Mouse (Mus musculus) left cerebral cortex, postnatal 36 days (tissue): Measurements from ENCODE around the gene Sec14l3. TPM values are rescaled to one million over a fixed set of nuclear protein-coding genes. Genes with fewer than 3 reads are reported as not detected.

Experiments used
- DNase-seq, 2 experiments: peaks; one replicate each; pipeline ENCODE4 v3.0.0; 2021 to 2022; ENCODE audit warnings: low spot score in 2 of 2, mixed read lengths in 1 of 2
- intact Hi-C: fragments of 180-260 bp; cut with DNase I; formaldehyde crosslinking; loops from one replicate; pipeline ENCODE4 v1.15.1; 2025
- total RNA-seq, 2 experiments: library from RNA; stranded (reverse); gene quantifications; 2 replicates each; pipeline ENCODE4 v1.2.3; 2021

Gene Sec14l3
- total RNA-seq, 2 experiments from 2014 or later, result 0.52 to 1.5 TPM

DNA sequence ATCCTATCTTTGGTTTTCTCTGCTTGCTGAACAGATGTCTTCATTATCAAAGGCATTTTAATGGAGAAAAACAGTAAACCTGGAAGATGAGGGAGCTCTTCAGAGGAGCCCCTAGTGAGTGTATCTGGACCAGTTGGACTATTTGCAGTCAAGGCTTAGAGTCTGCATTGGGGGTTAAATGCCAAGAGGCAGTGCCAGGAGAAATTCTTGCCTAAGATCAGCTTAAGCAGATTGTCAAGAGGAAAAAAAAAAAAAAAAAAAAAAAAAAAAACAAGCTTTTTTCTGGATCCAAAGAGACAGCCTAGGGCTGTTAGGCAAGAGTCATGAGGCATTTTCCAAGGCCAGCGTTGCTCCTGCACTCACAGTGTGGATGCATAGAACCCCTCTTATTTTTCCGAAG, 16.9 kb upstream of the Sec14l3 start:
- intact Hi-C loops, result no loop called here
- DNase-seq, result no peak

DNA sequence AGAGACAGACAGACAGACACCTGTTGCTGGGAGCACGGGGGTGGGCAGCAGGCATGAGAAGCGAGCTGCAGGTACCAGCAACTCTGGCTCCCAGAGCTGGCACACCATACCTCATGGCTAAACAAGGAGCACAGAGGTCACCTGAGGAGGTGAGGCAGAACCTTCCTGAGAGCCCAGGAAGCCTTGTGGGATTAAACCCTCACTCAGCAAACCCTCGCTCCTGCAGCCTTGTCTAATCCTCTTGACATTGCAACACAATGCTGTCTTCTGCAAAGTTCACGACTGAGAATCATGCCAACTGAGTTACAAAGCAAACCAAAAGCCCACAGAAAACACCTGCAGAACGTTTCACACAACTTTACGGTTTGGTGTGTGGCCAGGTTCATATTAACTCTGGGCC, 16.2 kb upstream of the Sec14l3 start:
- intact Hi-C loops, result no loop called here
- DNase-seq, result no peak

DNA sequence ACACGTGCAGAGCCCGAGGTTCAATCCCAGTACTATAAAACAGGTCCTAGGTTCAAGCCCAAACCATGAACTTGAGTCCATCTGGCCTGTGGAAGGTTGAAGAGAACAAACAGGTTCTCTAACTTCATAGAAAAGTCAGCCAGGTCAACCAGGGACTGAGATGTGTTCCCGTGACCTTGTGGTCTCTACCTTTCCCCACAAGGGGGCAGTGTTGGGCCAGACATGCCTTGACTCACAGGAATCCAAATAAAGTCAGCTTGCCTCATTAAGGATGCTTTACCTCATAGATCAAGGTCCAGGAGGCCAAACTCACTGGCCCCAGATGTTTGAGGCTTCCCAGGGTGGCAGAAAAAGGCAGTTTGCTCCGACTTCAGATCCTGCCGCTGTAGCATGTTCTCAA, 11.1 kb upstream of the Sec14l3 start:
- intact Hi-C loops, result loop anchor here (1.0 to 5.0 kb wide), 2 partner anchors 30 to 69 kb away; partner anchors contain the start of gene Sec14l2
- peak; percentile 42 to 66 for DNase-seq

DNA sequence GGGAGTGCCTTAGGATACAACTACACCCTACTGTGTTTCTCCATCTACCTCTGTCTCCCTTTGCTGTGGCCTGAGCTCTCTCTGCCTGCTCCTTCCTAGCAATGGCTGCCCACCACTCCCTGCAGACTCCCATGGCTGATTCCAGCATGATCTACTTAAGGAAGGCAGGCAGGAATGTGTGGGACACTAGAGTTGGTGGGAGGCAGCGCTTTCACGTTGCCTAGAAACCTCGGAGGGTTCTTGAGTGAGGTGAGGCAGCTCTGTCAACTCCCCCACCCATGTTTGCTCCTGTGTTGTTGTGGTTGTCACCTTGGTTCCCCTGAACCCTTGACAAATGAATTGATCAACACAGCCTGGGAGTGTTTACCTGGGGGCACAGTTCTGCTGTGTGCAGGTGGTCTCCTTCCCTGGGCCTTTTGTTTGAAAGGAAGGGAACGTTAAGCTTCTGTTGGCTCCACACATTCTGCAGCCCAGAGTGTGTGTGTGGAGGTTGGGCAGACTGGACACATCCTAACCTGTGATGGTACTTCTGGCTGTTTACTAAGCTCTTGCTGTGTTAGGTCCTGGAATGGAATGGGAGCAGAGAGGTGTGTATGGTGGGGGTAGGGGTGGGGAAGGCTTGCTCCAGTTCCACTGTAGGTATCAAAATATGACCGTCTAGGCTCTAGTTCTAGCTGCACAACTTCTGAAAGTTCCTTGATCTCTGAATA, 3.6 kb upstream of the Sec14l3 start:
- intact Hi-C loops, result no loop called here
- peak in 1 of 2 experiments; percentile 11 for DNase-seq

DNA sequence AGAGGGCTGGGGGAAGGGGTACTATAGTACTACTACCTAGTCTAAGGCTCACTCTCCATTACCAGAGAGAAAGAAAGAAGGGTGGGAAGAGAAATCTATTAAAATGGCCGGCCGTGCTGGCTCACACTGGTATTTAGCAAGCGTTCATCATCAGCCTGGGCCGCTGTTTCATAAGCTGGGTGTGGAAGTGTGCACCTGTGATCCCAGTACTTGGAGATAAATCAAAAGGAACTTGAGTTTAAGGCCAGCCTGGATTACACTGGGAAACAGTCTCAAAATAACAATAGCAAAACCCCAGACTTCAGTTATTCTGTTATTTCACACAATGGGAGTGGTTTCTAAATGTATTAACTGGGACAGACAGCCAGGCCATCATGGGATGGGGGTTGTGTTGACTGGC, 2.1 kb upstream of the Sec14l3 start:
- no peak for DNase-seq
- intact Hi-C loops, result no loop called here

DNA sequence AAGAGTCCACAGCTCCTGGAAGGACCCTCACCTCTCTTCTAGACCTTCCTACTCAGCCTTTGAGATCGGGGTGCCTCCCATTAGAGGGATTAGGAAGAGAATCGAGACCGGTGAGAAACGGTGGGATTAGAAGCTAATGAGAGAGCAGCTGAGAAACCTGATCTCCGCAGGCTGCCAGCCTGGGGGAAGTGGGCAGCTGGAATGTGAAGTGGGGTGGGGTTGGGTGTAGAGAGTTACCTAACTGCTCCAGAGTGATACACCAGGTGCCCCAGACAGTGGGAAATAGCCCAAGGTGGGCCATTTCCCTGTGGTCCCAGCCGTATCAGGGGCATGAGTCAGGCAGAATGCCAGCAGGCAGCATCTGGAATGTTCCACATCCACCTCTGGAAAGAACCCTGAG, 1.7 kb upstream of the Sec14l3 start:
- DNase-seq, result no peak
- intact Hi-C loops, result no loop called here

DNA sequence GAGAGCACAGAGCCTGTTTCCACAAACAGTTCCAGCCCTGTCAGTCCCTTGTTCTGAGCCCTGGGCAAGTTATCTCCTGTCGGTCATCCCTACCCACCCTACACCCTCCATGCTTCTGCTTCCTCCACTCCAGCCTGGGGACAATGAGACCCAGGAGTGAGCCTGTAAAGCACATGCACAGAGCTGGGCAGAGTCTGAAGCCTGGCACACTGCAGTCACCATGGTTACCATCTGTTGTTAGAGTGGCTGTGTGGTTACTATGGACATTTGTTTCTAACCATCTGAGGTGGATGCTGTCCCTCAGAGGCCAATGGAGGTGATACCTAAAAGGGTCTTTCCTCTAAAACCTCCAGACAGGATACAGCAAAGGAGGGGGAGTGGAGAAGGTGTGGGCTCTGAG, 5.0 kb downstream of the Sec14l3 start:
- intact Hi-C loops, result no loop called here
- no peak for DNase-seq

DNA sequence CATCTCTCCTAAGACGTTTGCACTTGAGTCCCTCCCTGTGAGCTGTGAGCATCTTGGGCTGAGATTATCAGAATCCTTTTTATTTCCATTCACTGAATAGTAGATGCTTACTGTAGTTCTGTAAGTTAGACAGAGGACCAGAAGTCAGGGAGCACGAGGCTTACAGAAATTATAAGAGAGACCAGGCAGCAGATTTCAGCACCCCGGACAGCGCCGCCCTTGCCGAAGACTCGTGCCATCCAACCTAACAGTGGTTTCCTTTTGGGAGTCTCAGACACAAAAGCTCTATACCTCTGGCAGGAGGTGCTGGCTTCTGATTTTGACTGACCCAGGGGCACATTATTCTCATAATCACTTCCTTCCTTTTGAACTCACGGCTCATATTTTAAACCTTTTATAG, 12.0 kb downstream of the Sec14l3 start:
- DNase-seq, result no peak
- intact Hi-C loops, result no loop called here

DNA sequence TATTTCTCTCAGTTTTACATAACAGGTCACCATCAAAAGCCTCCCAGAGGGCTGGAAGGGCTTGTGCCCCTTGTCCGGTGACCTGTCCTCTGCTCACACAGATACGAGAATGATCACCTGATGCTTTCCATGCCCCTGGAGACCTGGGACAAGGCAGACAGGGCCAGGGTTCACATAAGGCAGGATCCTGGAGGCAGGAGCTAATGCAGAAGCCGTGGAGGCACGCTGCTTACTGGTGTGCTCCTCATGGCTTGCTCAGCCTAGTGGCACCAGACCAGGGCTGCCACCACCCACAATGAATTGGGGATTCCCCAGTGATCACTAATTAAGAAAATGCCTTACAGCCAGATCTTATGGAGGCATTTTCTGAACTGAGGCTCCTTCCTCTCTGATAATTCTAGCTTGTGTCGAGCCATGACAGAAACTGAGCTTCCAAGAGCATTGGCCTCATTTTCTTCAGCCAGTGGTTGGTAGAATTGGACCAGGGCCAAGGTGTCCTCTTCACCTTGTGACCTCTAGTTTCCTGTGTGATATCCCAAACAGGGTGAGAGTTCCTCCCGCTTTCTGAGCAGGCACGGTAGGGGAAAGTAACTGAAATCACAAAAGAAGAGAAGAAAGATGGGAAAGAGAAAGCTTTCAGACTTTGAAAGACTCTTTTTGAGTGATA, 13.8 kb downstream of the Sec14l3 start:
- DNase-seq, result no peak
- intact Hi-C loops, result no loop called here

DNA sequence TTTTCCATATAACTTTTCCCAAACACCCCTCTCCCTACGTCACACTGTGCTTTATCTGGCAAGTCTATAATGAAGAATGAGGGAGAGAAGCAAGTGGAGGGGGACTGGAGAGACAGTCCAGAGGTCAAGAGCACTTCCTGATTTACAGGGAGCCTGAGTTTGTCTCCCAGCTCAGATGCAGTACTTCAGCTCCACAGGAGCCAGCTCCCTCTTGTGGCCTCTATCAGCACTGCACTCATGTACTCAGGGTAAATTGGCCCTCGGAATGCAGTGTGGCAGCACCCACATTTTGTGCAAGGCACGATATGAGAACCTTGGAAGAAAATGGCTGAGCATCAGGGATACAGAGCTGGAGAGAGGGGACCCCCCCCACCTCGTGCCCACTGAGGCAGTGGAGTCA, 15.6 kb downstream of the Sec14l3 start:
- intact Hi-C loops, result no loop called here
- DNase-seq, result peak in 1 of 2 experiments; percentile 54

DNA sequence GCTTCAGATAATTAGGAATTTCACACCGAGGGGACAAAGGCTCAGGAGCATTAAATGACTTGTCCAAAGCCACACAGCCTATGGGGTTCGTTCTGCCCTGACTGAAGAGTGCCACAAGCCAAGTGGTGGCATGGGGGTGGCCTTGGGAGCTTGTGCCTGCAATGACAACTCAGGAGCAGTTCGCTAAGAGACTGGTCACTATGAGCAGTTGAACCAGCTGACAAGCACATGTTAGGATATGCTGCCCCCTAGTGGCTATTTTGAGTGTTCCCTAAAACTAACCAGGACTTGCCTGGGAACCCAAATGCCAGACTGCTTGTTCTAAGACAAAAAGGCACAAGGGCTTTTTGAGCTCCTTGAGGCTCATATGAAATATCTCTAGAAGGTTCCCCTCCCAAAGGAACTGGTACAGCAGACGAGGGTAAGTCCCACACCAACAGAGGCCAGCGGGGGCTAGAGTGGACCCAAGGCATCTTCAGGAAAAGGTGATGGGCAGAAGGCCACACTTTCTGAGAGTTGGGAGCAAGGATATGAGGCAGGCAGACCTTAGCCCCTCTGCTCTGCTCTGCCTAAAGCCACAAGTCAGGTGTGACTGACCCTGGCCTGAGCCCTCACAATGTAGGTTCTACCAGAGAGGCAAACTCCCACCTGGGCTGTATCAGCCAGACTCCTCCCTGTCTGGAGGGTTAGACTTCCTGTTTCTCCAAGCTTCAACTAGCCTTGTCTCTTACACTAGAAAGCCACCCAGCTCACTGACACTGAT, 18.9 kb downstream of the Sec14l3 start:
- intact Hi-C loops, result loop anchor here (1.0 to 2.0 kb wide), 2 partner anchors 30 to 83 kb away; no protein-coding TSS in a partner anchor
- peak in 1 of 2 experiments; percentile 56 for DNase-seq

DNA sequence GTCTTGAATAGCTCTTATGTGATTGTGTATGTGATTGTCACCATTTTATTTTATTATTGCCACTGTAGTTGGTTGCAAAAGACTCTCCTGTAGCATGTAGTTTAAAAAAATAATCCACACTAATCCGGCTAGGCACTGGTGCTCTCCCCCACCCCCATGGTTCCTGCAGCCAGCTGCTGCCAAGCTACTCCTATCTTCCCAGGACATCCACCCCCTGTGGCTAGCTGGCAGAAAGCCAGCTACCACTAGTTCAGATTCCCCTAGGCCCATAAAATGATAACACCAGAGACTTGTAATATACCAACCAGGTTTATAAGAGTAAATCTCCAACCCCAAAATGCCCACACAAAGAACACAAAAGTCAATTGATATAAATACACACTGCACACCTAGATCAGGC, 21.6 kb downstream of the Sec14l3 start:
- no peak for DNase-seq
- intact Hi-C loops, result loop anchor here (5.0 kb wide), 1 partner anchor 36 kb away; the partner anchor contains the start of gene Sec14l2

DNA sequence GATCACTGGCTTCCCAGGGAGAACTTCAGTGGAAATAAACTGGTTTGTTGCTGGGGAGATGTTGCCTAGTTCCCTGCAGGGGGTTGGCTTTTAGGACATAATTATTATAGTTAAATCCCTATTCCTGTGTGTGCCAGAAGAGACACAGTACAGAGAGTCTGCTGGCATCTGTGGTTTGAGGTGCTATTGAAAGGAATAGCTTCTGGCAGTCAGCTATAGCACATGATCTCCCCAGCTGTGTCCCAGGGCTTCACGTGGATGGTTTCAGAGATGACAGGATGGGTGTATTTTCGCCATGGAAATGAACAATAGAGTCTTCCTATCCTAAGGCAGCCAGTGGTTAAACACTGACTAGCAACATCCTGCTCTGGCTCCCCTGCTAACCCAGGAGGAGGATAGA, 22.6 kb downstream of the Sec14l3 start:
- no peak for DNase-seq
- intact Hi-C loops, result loop anchor here (5.0 kb wide), 1 partner anchor 35 kb away; the partner anchor contains the start of gene Sec14l2

DNA sequence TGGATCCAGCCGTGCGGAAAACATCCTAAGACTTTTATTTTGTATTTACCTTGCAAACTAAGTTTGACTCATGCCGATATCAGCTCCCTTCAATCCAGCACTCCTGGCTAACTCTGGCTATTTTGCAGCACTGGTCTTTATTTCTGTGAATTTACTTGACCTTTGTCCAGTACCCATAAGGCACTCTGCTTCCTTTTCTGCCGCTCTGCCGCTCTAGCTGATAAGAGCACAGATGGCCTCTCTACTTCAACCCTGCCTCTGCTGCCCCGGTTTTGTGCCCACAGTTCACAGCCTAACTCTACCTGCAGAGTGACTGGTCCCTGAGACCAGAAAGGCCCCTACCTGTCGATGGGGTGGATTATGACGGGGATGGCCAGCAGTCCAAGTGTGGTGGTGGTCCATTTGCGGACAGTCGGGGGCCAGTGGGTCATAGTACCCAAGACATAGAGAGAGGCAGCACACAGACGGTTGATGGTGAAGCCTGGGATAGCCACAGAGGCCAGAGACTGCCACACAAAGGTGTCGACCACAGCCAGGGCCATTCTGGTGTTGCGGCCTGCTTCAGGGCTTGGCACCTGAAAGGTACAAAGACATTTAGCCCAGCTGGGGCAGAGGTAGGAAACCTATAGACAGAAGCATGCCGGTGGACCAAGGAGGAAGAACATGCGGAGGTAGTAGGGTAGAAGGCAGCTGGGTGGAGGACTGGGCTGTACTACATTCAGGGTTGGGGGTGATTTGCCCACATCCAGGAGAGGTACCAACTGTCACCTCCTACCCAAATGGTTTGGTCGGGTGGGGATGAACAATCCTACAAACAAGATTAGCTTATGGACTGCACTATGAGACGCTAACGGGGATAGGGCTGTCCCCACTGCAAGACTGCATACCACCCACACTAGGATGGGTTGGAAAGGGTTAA, 29.1 kb downstream of the Sec14l3 start:
- DNase-seq, result no peak

DNA sequence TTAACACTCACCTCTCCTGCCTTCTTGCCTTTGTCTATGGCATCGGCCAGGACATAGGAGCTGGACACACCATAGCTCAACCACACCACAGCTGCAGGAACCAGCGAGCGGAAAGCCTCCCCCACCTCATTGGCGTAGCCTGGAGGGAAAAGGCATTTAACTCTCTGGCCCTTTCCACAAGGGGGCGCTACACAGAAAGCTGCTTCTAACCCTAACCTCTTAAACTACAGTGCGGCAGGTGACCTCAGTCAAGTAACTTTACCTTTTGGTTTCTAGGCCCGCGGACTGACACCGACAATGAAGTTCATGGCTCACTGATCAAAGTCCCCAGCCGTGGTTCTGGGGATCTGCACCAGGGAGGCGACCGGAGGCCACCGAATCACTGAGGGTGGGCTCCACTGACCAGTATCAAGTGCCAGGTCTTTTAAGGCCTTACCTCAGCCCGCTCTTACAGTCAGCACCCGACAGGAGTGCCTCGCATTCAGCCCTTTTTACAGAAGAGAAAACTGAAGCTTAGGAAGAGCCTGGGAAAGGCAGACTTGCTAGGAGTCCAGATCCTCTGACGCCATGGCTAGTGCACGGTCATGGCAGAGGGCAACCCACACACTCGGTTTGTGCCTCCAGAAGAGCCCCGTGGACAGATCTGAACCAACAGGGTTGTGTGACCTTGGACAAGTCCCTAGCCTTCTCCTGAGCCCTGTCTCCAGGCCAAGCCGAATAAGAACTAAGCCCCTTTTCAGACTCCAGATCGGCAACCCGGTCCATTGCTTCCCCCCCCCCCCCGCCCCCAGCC, 29.9 kb downstream of the Sec14l3 start:
- intact Hi-C loops, result no loop called here

More for the DNA sequence above, 29.1 kb downstream of the Sec14l3 start:
- intact Hi-C loops, result no loop called here

DNA sequence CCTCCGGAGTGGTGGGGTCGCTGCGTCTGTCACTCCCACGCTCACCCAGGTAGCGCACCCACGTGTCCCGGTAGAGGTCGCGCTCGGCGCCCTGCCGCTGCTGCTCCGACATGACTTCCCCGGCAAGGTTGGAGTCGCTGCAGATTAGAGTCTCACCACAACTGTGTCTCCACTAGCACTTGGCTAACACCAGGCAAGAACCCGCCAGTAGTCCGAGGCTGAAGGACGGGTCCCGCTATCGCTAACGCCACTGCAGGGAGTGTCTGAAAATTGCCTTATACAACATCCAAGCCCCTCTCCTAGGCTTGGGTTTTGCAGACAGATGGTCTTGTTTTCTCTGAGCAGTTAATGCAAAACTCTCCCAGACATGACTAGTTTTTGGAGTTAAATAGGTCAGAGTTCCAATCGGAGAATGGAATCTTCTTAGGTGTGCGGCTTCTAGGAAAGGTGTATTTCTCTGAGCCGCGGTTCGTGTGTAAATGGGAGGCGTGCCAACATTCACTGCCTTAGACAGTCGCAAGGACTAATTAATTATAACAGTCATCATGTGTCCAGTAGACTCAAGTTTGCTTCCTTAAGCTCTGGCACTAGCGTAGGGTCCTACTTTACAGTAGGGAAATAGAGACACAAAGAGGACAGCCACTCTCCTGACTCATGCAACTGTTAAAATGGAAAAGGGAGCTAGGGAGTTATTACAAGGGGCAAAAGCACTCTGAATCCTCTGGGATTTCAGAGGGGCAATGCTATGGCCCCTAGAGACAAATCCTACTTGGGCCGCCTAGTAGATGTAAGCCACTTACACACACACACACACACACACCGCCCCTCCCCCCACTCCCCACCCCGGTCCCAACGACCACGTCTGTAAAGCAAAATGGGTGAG, 30.8 kb downstream of the Sec14l3 start, which contains the start of gene Mtfp1:
TSS of gene Mtfp1 (minus strand) at position 275 of the 883 bp plus-strand sequence.
- DNase-seq, result peak; percentile 67 to 70
- intact Hi-C loops, result no loop called here

More for the DNA sequence above, 29.9 kb downstream of the Sec14l3 start:
- peak; percentile 75 to 84 for DNase-seq
